Mouse (Mus musculus) activated CD4-positive, CD25-positive, alpha-beta regulatory T cell (primary cell): ENCODE results near the gene Tex22. TPM values are rescaled to one million over a fixed set of nuclear protein-coding genes. Genes with fewer than 3 reads are reported as not detected.

Experiments used
- polyA plus RNA-seq, 2 experiments: library from polyadenylated mRNA; unstranded; fragments of 100-300 nt; shearing (Covaris generic); gene quantifications; one replicate each; pipeline ENCODE4 v1.2.1; 2017

Tex22 gene
- polyA plus RNA-seq: not detected

DNA sequence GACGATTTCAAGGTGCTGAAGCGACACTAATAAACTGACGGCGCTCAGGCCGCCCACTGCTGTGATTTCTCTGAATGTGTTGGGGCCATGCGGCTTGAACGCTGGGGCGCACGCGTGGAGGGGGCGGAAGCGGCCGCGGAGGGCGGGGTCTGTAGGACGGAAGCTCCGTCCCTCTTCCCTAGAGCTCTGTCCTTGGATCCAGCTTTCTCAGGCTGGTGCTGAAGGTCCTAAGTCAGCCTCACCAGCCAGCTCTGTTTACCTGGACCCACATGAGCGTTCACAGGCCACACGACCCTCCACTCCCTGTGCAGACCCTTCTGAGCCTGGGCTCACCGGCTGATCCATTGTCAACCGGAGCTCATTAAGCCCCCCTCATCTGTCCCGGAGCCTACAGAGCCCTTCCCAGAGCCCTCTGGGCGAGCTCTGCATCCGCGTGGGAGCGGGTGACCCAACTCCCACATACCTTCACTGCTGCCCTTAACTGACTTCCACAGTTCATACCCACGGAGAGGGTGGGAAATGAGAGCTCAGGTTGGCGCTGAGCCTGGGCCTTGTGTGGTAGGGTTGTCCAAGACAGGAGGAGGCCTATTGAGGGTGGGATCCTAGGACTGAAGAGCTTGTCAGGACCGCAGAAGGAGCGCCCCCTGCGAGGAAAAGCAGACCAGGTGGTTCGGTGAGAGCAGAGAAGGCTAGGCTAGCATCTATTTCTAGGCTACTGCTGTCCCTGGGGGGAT is at the start of gene Tex22:
TSS of gene Tex22 (plus strand) at position 174 of the 734 bp plus-strand sequence.

DNA sequence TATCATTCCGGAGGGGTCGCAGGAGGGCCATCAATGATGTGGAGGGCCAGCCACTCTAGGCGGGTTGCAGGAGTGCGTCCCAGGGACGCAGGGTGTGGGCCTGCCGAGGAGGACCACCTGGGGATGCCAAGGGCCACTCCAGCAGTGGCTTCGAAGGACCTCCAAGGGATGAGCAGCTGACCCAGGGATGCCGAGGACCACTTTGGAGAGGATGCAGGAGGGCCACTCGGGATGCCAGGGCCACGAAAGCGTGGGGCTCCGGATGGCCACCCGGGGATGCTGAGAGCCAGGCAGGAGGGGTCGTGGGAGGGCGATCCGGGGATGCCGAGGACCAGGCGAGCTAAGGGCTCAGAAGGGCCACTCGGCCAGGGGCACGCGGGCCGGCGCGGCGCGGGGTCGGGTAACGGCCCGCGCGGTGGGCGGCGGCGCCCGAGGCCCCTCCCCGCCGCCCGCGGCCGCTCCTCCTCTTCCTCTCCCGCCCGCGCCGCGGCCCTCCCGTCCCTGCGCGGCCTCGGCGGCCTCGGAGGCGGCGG is 23.5 kb downstream of the Tex22 start, which contains the start of gene Mta1:
TSS of gene Mta1 (plus strand) at position 530 of the 533 bp plus-strand sequence.

Other genes starting within 250 kb of the Tex22 start
- 10 to 100 TPM; 66.6 to 83.4 TPM for gene Cdca4, start 245.1 kb upstream of the Tex22 start, polyA plus RNA-seq
- 10 to 100 TPM; 29.2 to 34.1 TPM for gene Gpr132, start 206.3 kb upstream of the Tex22 start, polyA plus RNA-seq
- 1 to 10 TPM; 1.1 to 2.1 TPM for gene Jag2, start 144.7 kb upstream of the Tex22 start, polyA plus RNA-seq
- gene Nudt14, start 132.4 kb upstream of the Tex22 start, polyA plus RNA-seq: 10 to 100 TPM; 53.5 to 60.1 TPM
- 10 to 100 TPM; 41.0 to 48.6 TPM for gene Btbd6, start 98.0 kb upstream of the Tex22 start, polyA plus RNA-seq
- gene Brf1, start 73.8 kb upstream of the Tex22 start, polyA plus RNA-seq: 100 to 1,000 TPM; 143 to 169 TPM
- gene Pacs2, start 60.0 kb upstream of the Tex22 start, polyA plus RNA-seq: 10 to 100 TPM; 11.4 to 22.8 TPM
- gene Mta1, start 23.8 kb downstream of the Tex22 start, polyA plus RNA-seq: 10 to 100 TPM; 35.7 to 37.9 TPM
- gene Crip2, start 65.7 kb downstream of the Tex22 start, polyA plus RNA-seq: 1 to 10 TPM; 3.1 to 6.4 TPM
- 1,000 to 10,000 TPM; 1,349 to 2,216 TPM for gene Crip1, start 71.8 kb downstream of the Tex22 start, polyA plus RNA-seq
- 10 to 100 TPM; 10.4 to 13.7 TPM for gene Tedc1, start 81.9 kb downstream of the Tex22 start, polyA plus RNA-seq
- 1 to 10 TPM in 1 of 2 experiments, not detected in 1; 2.8 TPM for gene Tmem121, start 111.4 kb downstream of the Tex22 start, polyA plus RNA-seq